Mouse (Mus musculus) forebrain, embryonic 13.5 days (tissue): Measurements from ENCODE around the gene Gm21992. TPM values are rescaled to one million over a fixed set of nuclear protein-coding genes. Genes with fewer than 3 reads are reported as not detected.
"Not testable (repeated sequence)": the region's sequence is repeated elsewhere in the genome, so short reads cannot be mapped to it uniquely, and the experiment has no call there.

Experiments
- ATAC-seq: fragments of 200-750 bp; cut with Nextera tagmentation; 2 replicates; pipeline ENCODE4 v1.8.0; 2017
- H3K27ac ChIP-seq: fragments of 300-500 bp; sonication (generic); 2 replicates; pipeline ENCODE4 v1.5.1; 2015; ENCODE audit warnings: inconsistent platforms, mild to moderate bottlenecking, moderate library complexity
- H3K27me3 ChIP-seq: fragments of 300-500 bp; sonication (generic); 2 replicates; pipeline ENCODE4 v1.6.1; 2015; ENCODE audit warnings: mild to moderate bottlenecking, inconsistent platforms
- H3K36me3 ChIP-seq: fragments of 300-500 bp; sonication (generic); 2 replicates; pipeline ENCODE4 v1.6.1; 2015; ENCODE audit warnings: mild to moderate bottlenecking, inconsistent platforms; ENCODE audit not compliant: poor library complexity, severe bottlenecking
- H3K4me1 ChIP-seq: fragments of 300-500 bp; sonication (generic); 2 replicates; pipeline ENCODE4 v1.6.1; 2015; ENCODE audit warnings: inconsistent platforms
- H3K4me2 ChIP-seq: fragments of 300-500 bp; sonication (generic); 2 replicates; pipeline ENCODE4 v1.6.1; 2015; ENCODE audit warnings: inconsistent platforms, mild to moderate bottlenecking, moderate library complexity
- H3K4me3 ChIP-seq: fragments of 300-500 bp; sonication (generic); 2 replicates; pipeline ENCODE4 v1.5.1; 2015; ENCODE audit warnings: mild to moderate bottlenecking, inconsistent platforms
- H3K9ac ChIP-seq: fragments of 300-500 bp; sonication (generic); 2 replicates; pipeline ENCODE4 v1.6.1; 2015; ENCODE audit warnings: mild to moderate bottlenecking, inconsistent platforms
- H3K9me3 ChIP-seq: fragments of 300-500 bp; sonication (generic); replicated peaks from 2 replicates; pipeline ENCODE4 v1.6.1; 2016; ENCODE audit warnings: inconsistent platforms
- WGBS: fragments of 180-500 bp; shearing (Covaris S2); methylation state at CpG from one replicate; pipeline ENCODE4 v1.1.7; 2015; 5-methylcytosine and 5-hydroxymethylcytosine counted together
- polyA plus RNA-seq: library from polyadenylated mRNA; unstranded; fragments of >200 nt; fragmentation: Nextera tagmentation; extraction: Ambion mirVana; gene quantifications from 2 replicates; pipeline ENCODE4 v1.2.1, GENCODE M21; 2015

Gm21992 gene
- polyA plus RNA-seq, 1 experiment from 2014 or later: 43.0 TPM

GRCm38 (mm10) chr19:4772785-4773184 lies 38.6 kb downstream of the Gm21992 start:
- WGBS: 88% methylated on average over 3 of the region's 3 CpGs
- H3K4me3 ChIP-seq: no peak overlapping the region
- H3K27ac ChIP-seq: no peak overlapping the region
- no peak overlapping the region for H3K9ac ChIP-seq
- peaks cover 88% of the 10 kb centered on the region for H3K36me3 ChIP-seq
- no peak overlapping the region for H3K4me2 ChIP-seq
- ATAC-seq: no peak
- H3K9me3 ChIP-seq: no peaks in the 10 kb centered on the region
- H3K27me3 ChIP-seq: no peaks in the 10 kb centered on the region
- no peaks in the 10 kb centered on the region for H3K4me1 ChIP-seq

- Histone ChIP-seq H3K27me3 (no peaks in the 10 kb centered on the region), H3K9ac (no peak overlapping the region), H3K36me3 (peaks cover 85% of the 10 kb centered on the region), H3K4me3 (no peak overlapping the region), H3K27ac (no peak overlapping the region), H3K9me3 (no peaks in the 10 kb centered on the region), H3K4me2 (no peak overlapping the region), H3K4me1 (peaks cover 16% of the 10 kb centered on the region)
- 96% methylated on average over 8 of the region's 12 CpGs for WGBS
- no peak for ATAC-seq
Observed at GRCm38 (mm10) chr19:4767507-4768148, 43.8 kb downstream of the Gm21992 start.

- H3K9ac ChIP-seq: no peak overlapping the region
- ATAC-seq: no peak
- H3K27me3 ChIP-seq: no peaks in the 10 kb centered on the region
- no peaks in the 10 kb centered on the region for H3K9me3 ChIP-seq
- H3K4me2 ChIP-seq: 0 out of 2 replicates have a peak overlapping the region, but pooled peaks have one; percentile 2
- 73% methylated on average over 1 of the region's 1 CpGs for WGBS
- no peak overlapping the region for H3K4me3 ChIP-seq
- H3K36me3 ChIP-seq: peaks cover 77% of the 10 kb centered on the region
- H3K4me1 ChIP-seq: peaks cover 60% of the 10 kb centered on the region
- H3K27ac ChIP-seq: no peak overlapping the region
Observed at GRCm38 (mm10) chr19:4762876-4763275, 48.5 kb downstream of the Gm21992 start.

GRCm38 (mm10) chr19:4760544-4760943 lies 50.9 kb downstream of the Gm21992 start:
- peaks cover 65% of the 10 kb centered on the region for H3K4me1 ChIP-seq
- not testable (repeated sequence) for H3K27me3 ChIP-seq, H3K9me3 ChIP-seq, H3K27ac ChIP-seq, ATAC-seq, H3K9ac ChIP-seq, H3K4me3 ChIP-seq
- H3K4me2 ChIP-seq: peak overlapping the region; percentile 12
- peaks cover 59% of the 10 kb centered on the region for H3K36me3 ChIP-seq
- WGBS: 87% methylated on average over 8 of the region's 8 CpGs

GRCm38 (mm10) chr19:4756921-4757320 lies 54.5 kb downstream of the Gm21992 start:
- H3K36me3 ChIP-seq: peaks cover 43% of the 10 kb centered on the region
- H3K9me3 ChIP-seq: no peaks in the 10 kb centered on the region
- H3K27ac ChIP-seq: peak overlapping the region; percentile 98
- H3K27me3 ChIP-seq: no peaks in the 10 kb centered on the region
- H3K4me1 ChIP-seq: peaks cover 42% of the 10 kb centered on the region
- H3K4me2 ChIP-seq: peak overlapping the region; percentile 74
- 10% methylated on average over 9 of the region's 9 CpGs for whole genome bisulfite sequencing
- peak overlapping the region; percentile 89 for H3K9ac ChIP-seq
- H3K4me3 ChIP-seq: peak overlapping the region; percentile 75
- no peak for ATAC-seq

- peak within 1 kb of the TSS; percentile 98 for H3K27ac ChIP-seq
- peaks cover 37% of the 10 kb centered on the region for H3K4me1 ChIP-seq
- peak within 1 kb of the TSS; percentile 74 for H3K4me2 ChIP-seq
- WGBS: under 1% methylated on average over 64 of the region's 65 CpGs
- peak; percentile 94 for ATAC-seq
- no peaks in the 10 kb centered on the region for H3K9me3 ChIP-seq
- H3K4me3 ChIP-seq: peak within 1 kb of the TSS; percentile 75
- H3K36me3 ChIP-seq: peaks cover 43% of the 10 kb centered on the region
- no peaks in the 10 kb centered on the region for H3K27me3 ChIP-seq
- peak within 1 kb of the TSS; percentile 89 for H3K9ac ChIP-seq
Observed at GRCm38 (mm10) chr19:4756193-4756911, 55.1 kb downstream of the Gm21992 start, which contains the start of gene Rbm4b. Rbm4b (plus strand) TSS chr19:4756497.

GRCm38 (mm10) chr19:4755565-4756192 lies 55.7 kb downstream of the Gm21992 start:
- Histone ChIP-seq H3K36me3 (peaks cover 43% of the 10 kb centered on the region), H3K9me3 (no peaks in the 10 kb centered on the region), H3K4me1 (peaks cover 30% of the 10 kb centered on the region), H3K27me3 (no peaks in the 10 kb centered on the region), H3K9ac (peak overlapping the region; percentile 89), H3K4me2 (peak overlapping the region; percentile 74), H3K27ac (peak overlapping the region; percentile 98), H3K4me3 (peak overlapping the region; percentile 75)
- under 1% methylated on average over 10 of the region's 10 CpGs for WGBS
- peak; percentile 78 for ATAC-seq

- Histone ChIP-seq H3K27ac (no peak overlapping the region), H3K4me2 (no peak overlapping the region), H3K27me3 (no peaks in the 10 kb centered on the region), H3K9ac (no peak overlapping the region), H3K4me3 (no peak overlapping the region), H3K4me1 (no peaks in the 10 kb centered on the region), H3K9me3 (no peaks in the 10 kb centered on the region), H3K36me3 (peaks cover 80% of the 10 kb centered on the region)
- no peak for ATAC-seq
- WGBS: 87% methylated on average over 6 of the region's 6 CpGs
Observed at GRCm38 (mm10) chr19:4749975-4750374, 61.4 kb downstream of the Gm21992 start.

GRCm38 (mm10) chr19:4748493-4748892 lies 62.9 kb downstream of the Gm21992 start:
- no peak for ATAC-seq
- Histone ChIP-seq H3K27ac (no peak overlapping the region), H3K4me3 (no peak overlapping the region), H3K9me3 (no peaks in the 10 kb centered on the region), H3K4me2 (no peak overlapping the region), H3K9ac (no peak overlapping the region), H3K36me3 (peaks cover 94% of the 10 kb centered on the region), H3K4me1 (no peaks in the 10 kb centered on the region), H3K27me3 (no peaks in the 10 kb centered on the region)
- WGBS: 93% methylated on average over 10 of the region's 10 CpGs

- Histone ChIP-seq H3K4me3 (no peak overlapping the region), H3K4me1 (no peaks in the 10 kb centered on the region), H3K9ac (no peak overlapping the region), H3K4me2 (no peak overlapping the region), H3K9me3 (no peaks in the 10 kb centered on the region), H3K27me3 (no peaks in the 10 kb centered on the region), H3K27ac (no peak overlapping the region), H3K36me3 (peaks cover 91% of the 10 kb centered on the region)
- WGBS: 93% methylated on average over 9 of the region's 9 CpGs
- ATAC-seq: no peak
Observed at GRCm38 (mm10) chr19:4747631-4748312, 63.6 kb downstream of the Gm21992 start.

- WGBS: 85% methylated on average over 14 of the region's 14 CpGs
- Histone ChIP-seq H3K4me2 (no peak overlapping the region), H3K9me3 (no peaks in the 10 kb centered on the region), H3K4me1 (no peaks in the 10 kb centered on the region), H3K27ac (no peak overlapping the region), H3K36me3 (peaks cover 89% of the 10 kb centered on the region), H3K27me3 (no peaks in the 10 kb centered on the region), H3K4me3 (no peak overlapping the region), H3K9ac (no peak overlapping the region)
- ATAC-seq: no peak
Observed at GRCm38 (mm10) chr19:4746611-4747010, 64.8 kb downstream of the Gm21992 start.

- no peaks in the 10 kb centered on the region for H3K9me3 ChIP-seq
- 91% methylated on average over 10 of the region's 10 CpGs for WGBS
- no peak overlapping the region for H3K4me2 ChIP-seq
- H3K9ac ChIP-seq: no peak overlapping the region
- no peaks in the 10 kb centered on the region for H3K4me1 ChIP-seq
- no peak for ATAC-seq
- H3K4me3 ChIP-seq: no peak overlapping the region
- peaks cover 89% of the 10 kb centered on the region for H3K36me3 ChIP-seq
- no peaks in the 10 kb centered on the region for H3K27me3 ChIP-seq
- no peak overlapping the region for H3K27ac ChIP-seq
Observed at GRCm38 (mm10) chr19:4745681-4746080, 65.7 kb downstream of the Gm21992 start.
